Mouse (Mus musculus): Measurements from ENCODE around the gene Ly6g6c.

GRCm38 (mm10) chr17:35076507-35077176 is 11.5 kb downstream of the Ly6g6c start, which contains the start of gene Ly6g6e:
- TF ChIP-seq CTCF (IDR thresholded peaks at IDR 0.05; ENCODE audit: borderline replicate concordance, insufficient read depth, low read depth, low read length) (no peak), POLR2A (IDR thresholded peaks at IDR 0.05; ENCODE audit: borderline replicate concordance, insufficient read depth, low read length) (no peak)
